Mouse (Mus musculus): Measurements from ENCODE around the gene Slfn9.

- TF ChIP-seq CTCF (IDR thresholded peaks at IDR 0.05; ENCODE audit: borderline replicate concordance, insufficient read depth, low read length): no peak
- no peak for TF ChIP-seq POLR2A (IDR thresholded peaks at IDR 0.05; ENCODE audit: low read depth, low read length)
These were observed 44.2 kb downstream of the Slfn9 start for GRCm38 (mm10) chr11:82947457-82947856.

Measured in embryonic fibroblast, embryonic 13.5 days (primary cell).